Mouse (Mus musculus) kidney, embryonic 16.5 days (tissue): ENCODE results near the gene Fcrla. TPM values are rescaled to one million over a fixed set of nuclear protein-coding genes. Genes with fewer than 3 reads are reported as not detected.

Experiments used
- ATAC-seq: fragments of 200-750 bp; cut with Nextera tagmentation; 2 replicates; pipeline ENCODE4 v1.8.0; 2017; ENCODE audit warnings: moderate TSS enrichment; ENCODE audit not compliant: low FRiP score, low TSS enrichment
- H3K27ac ChIP-seq: fragments of 300-500 bp; sonication (generic); 2 replicates; pipeline ENCODE4 v1.5.1; 2014; ENCODE audit warnings: low read length
- H3K27me3 ChIP-seq: fragments of 300-500 bp; sonication (generic); 2 replicates; pipeline ENCODE4 v1.6.1; 2014; ENCODE audit warnings: low read length, control low read depth, mixed read lengths; ENCODE audit not compliant: insufficient read depth
- H3K36me3 ChIP-seq: fragments of 300-500 bp; sonication (generic); 2 replicates; pipeline ENCODE4 v1.6.1; 2014; ENCODE audit warnings: low read length, control low read depth, mixed read lengths; ENCODE audit not compliant: insufficient read depth
- H3K4me1 ChIP-seq: fragments of 300-500 bp; sonication (generic); 2 replicates; pipeline ENCODE4 v1.6.1; 2014; ENCODE audit warnings: low read length, control low read depth, mixed read lengths; ENCODE audit not compliant: insufficient read depth
- H3K4me2 ChIP-seq: fragments of 300-500 bp; sonication (generic); replicated peaks from 2 replicates; pipeline ENCODE4 v1.6.1; 2014; ENCODE audit warnings: low read depth, low read length
- H3K4me3 ChIP-seq: fragments of 300-500 bp; sonication (generic); 2 replicates; pipeline ENCODE4 v1.5.1; 2014; ENCODE audit warnings: mild to moderate bottlenecking, low read length
- H3K9ac ChIP-seq: fragments of 300-500 bp; sonication (generic); replicated peaks from 2 replicates; pipeline ENCODE4 v1.6.1; 2014; ENCODE audit warnings: low read length
- H3K9me3 ChIP-seq: fragments of 300-500 bp; sonication (generic); 2 replicates; pipeline ENCODE4 v1.6.1; 2016; ENCODE audit warnings: low read length, control low read depth
- WGBS: fragments of 180-500 bp; shearing (Covaris S2); extraction: QIAGEN DNeasy Blood & Tissue Kit; methylation state at CpG from one replicate; pipeline ENCODE4 v1.1.7; 2014; 5-methylcytosine and 5-hydroxymethylcytosine counted together
- polyA plus RNA-seq: library from polyadenylated mRNA; unstranded; fragments of >200 nt; fragmentation: Nextera tagmentation; extraction: Ambion mirVana; gene quantifications from 2 replicates; pipeline ENCODE4 v1.2.1, GENCODE M21; 2015

The Fcrla gene
- polyA plus RNA-seq, 1 experiment from 2014 or later: not detected

DNA sequence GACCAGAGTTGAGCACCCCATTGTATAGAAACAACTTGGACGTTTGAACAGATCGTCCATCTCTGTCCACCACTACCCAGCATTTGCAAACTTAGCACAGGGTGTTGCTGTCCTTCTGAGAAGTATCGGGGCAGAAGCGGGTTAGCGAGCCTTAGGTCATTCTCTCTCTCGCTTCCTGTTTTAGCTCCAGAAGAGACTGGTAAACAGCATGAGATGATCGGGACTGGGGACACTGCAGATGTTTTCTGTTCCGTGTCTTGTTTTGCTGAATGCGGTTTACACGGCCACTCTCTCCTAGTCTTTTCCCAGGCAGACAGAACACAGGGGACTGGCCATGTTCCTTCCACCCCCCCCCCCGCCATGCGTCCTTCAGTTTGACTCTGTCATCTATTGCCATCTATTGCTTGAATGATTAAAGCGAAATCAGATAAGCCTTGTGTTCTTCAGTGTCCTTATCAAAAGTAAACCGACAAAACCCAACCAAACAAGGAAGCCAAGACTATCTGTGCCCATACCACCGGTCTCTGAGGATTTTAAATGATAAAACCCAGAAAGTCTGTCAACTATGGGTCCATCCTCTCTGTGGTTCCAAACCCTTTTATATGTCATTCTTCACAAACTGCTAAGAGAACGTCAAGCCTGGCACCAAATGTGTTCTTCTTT is 28.8 kb downstream of the Fcrla start:
- no peaks in the 10 kb centered on the region for H3K36me3 ChIP-seq
- H3K27ac ChIP-seq: no peak overlapping the region
- WGBS: 73% methylated on average over 16 of the region's 16 CpGs
- no peak overlapping the region for H3K4me2 ChIP-seq
- peaks cover 16% of the 10 kb centered on the region; the same call in 1 of the 2 replicates for H3K27me3 ChIP-seq
- H3K4me1 ChIP-seq: 0 out of 2 replicates have a peak, but pooled peaks cover 2% of the 10 kb centered on the region
- H3K4me3 ChIP-seq: no peak overlapping the region
- no peak overlapping the region for H3K9ac ChIP-seq
- no peak for ATAC-seq
- H3K9me3 ChIP-seq: no peaks in the 10 kb centered on the region

DNA sequence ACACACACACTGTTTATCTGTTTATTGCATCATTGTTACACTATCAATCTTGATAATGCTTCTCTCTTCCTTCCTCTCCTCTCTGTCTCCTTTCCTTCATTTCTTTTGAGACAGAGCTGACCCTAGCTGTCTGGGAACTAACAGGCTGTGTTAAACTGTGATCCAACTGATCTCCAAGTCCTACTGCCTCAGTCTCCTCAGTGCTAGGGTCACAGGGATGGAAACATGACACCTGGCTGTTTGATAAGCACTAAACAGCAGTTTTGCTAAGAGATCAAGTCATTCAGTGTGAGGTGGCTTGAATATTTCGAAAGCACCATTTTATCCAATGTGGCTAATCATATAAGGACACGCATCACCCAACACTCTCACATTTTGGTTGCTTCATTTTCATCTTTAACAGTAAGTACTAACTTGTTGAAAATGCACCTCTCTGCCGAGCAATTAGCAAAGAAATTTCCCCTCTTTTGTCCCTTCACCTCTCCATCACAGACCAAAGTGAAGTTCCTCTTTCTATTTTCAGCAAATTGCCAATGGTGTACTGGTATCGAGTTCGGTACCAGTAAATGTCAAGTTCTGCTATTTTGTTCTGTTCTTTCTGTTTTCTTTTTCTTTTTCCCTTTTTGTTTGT is 30.6 kb downstream of the Fcrla start:
- no peak overlapping the region for H3K27ac ChIP-seq
- H3K9ac ChIP-seq: no peak overlapping the region
- no peak overlapping the region for H3K4me2 ChIP-seq
- H3K36me3 ChIP-seq: no peaks in the 10 kb centered on the region
- peaks cover 11% of the 10 kb centered on the region; the same call in 1 of the 2 replicates for H3K27me3 ChIP-seq
- peaks cover 5% of the 10 kb centered on the region; the same call in 1 of the 2 replicates for H3K4me1 ChIP-seq
- no peak overlapping the region for H3K4me3 ChIP-seq
- no peaks in the 10 kb centered on the region for H3K9me3 ChIP-seq
- ATAC-seq: no peak
- 82% methylated on average over 5 of the region's 5 CpGs for WGBS

DNA sequence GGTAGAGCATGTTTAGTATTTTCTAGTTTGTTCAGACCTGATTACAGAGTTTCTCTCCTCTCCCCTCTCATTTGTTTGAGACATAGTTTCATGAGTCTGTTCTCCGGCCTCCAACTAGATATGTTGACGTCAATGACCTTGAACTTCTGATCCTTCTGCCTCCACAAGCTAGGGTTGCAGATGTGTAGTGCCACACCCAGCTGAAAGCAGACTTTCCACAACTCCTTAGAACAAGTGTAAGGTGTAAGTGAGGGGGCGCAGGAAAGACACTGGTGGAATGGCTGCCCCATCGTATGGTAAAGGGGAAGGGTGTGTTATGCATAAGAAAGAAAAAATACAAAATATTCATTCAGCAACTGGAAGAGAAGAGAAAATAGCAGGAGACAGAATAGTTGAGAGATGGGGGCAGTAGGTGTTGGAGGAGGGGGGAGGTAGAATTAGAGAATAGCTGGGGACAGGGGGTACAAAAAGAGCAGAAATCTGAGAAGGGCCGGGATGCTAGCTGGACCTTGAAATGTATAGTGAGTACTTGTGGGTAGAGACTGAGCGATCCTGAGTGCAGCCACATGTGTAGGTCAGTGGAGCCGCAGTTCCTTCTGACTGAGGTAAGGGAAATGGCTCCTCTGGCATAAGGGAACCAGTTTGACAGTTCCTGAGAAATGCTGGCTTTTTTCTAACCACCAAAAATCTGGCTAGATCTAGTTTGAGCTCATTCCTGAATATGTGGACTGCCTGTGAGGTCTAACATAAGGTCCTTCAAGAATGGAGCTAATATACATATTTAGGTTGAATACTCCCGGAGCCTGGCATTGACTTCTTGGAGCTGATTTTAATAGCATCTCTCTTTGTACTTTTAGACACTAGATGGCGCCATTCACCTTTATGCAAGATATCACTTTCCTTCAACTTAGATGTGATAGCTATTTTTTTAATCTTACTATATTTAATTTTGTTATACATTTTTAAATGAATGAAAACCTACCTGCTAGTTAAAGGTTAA is 32.5 kb downstream of the Fcrla start:
- no peak overlapping the region for H3K4me2 ChIP-seq
- no peaks in the 10 kb centered on the region for H3K9me3 ChIP-seq
- no peak; the same call in 1 of the 2 replicates for ATAC-seq
- H3K36me3 ChIP-seq: no peaks in the 10 kb centered on the region
- no peak overlapping the region for H3K4me3 ChIP-seq
- H3K27ac ChIP-seq: no peak overlapping the region
- H3K9ac ChIP-seq: no peak overlapping the region
- H3K4me1 ChIP-seq: peaks cover 3% of the 10 kb centered on the region; the same call in 1 of the 2 replicates
- 60% methylated on average over 9 of the region's 9 CpGs for WGBS
- peaks cover 11% of the 10 kb centered on the region; the same call in 1 of the 2 replicates for H3K27me3 ChIP-seq

DNA sequence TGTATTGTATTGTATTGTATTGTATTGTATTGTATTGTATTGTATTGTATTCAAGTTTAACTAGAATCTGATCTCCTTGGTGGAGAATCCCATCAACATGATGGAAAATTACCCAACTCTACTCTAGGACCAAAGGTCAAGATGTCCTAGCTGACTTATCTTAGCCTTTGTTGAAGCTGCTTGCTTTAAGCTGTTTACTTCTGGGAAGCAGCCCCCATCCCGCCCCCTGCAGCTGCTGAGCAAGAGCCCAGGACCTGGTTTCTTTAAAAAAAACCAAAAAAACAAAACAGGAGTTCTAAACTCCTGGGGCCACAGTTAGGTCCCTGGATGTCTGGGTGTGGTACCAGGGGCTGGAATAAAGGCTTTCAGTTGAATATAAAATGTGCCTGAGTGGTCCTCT is 35.1 kb downstream of the Fcrla start:
- Histone ChIP-seq H3K9ac (no peak overlapping the region), H3K9me3 (no peaks in the 10 kb centered on the region), H3K27ac (no peak overlapping the region), H3K4me3 (no peak overlapping the region), H3K4me1 (peaks cover 3% of the 10 kb centered on the region; the same call in 1 of the 2 replicates), H3K36me3 (no peaks in the 10 kb centered on the region), H3K4me2 (no peak overlapping the region), H3K27me3 (peaks cover 2% of the 10 kb centered on the region; the same call in 1 of the 2 replicates)
- WGBS: 72% methylated on average over 1 of the region's 1 CpGs
- ATAC-seq: no peak

DNA sequence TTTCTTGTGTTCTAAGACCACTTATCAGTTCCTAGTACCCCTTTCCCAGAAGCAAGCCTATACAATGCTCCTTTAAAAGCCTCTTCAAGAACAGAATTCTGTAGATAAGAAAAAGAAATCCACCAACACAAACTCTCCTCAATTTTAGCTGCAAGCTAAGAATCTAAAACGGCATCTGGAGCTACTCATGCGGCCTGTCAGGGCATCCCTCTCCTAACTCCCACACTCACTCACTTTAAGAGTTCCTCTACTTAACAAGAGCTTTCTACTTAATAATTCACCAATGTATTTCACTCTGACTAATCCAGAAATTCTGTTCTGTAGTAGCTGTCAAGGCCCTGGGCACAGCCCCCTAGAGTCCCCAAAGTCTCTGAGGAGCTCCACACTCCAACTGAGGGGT is 35.7 kb downstream of the Fcrla start:
- Histone ChIP-seq H3K27me3 (no peaks in the 10 kb centered on the region), H3K4me3 (no peak overlapping the region), H3K36me3 (no peaks in the 10 kb centered on the region), H3K4me2 (no peak overlapping the region), H3K27ac (no peak overlapping the region), H3K4me1 (peaks cover 3% of the 10 kb centered on the region; the same call in 1 of the 2 replicates), H3K9ac (no peak overlapping the region), H3K9me3 (no peaks in the 10 kb centered on the region)
- 32% methylated on average over 2 of the region's 2 CpGs for WGBS
- ATAC-seq: 0 out of 2 replicates have a peak, but pooled peaks have one; percentile 19

DNA sequence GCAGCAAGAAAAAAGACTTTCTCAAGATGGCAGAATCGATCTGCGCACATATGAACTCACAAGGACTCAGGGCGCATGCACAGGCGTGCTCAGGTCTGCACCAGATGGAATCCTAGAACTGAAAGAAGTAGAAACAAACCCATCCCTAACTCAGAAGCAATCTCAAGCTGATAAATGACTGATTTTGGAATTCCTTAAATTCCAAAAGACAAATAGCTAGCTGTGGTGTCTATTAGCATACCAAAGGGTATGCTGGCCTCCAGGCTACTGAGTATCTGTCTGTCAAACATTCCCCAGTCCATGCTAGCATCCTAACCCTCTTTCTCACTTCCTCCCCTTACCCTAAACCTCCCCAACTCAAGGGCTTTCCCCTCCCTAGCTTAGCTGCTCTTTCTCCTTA is 38.1 kb downstream of the Fcrla start:
- H3K4me3 ChIP-seq: no peak overlapping the region
- peaks cover 8% of the 10 kb centered on the region; the same call in 1 of the 2 replicates for H3K4me1 ChIP-seq
- H3K9ac ChIP-seq: no peak overlapping the region
- no peak overlapping the region for H3K27ac ChIP-seq
- WGBS: 74% methylated on average over 4 of the region's 4 CpGs
- no peaks in the 10 kb centered on the region for H3K9me3 ChIP-seq
- no peak overlapping the region for H3K4me2 ChIP-seq
- H3K27me3 ChIP-seq: no peaks in the 10 kb centered on the region
- H3K36me3 ChIP-seq: no peaks in the 10 kb centered on the region
- no peak for ATAC-seq

DNA sequence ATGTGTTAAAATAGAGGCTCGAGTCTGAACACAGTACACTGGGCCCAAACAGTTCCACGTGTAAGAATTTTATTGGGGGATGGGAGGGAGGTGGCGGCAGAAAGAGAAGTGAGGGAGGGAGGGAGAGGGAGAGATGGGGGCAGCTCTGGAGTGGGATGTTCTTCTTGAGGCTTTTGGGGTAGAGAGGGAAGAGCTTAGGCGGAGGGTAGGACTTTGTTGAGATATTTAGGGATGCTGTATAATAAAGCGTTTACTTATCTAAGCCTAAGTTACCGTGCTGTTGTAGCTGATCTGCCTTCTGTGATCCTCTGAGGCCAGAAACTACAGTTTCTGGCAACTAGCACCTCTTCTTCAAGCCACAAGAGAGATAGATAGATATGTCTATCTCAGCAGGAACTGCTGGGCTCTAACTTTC is 41.3 kb downstream of the Fcrla start:
- Histone ChIP-seq H3K27ac (no peak overlapping the region), H3K36me3 (peaks cover 8% of the 10 kb centered on the region; the same call in 1 of the 2 replicates), H3K4me3 (no peak overlapping the region), H3K9ac (no peak overlapping the region), H3K4me2 (no peak overlapping the region), H3K27me3 (no peaks in the 10 kb centered on the region), H3K4me1 (peaks cover 8% of the 10 kb centered on the region; the same call in 1 of the 2 replicates), H3K9me3 (no peaks in the 10 kb centered on the region)
- 42% methylated on average over 6 of the region's 6 CpGs for WGBS
- no peak for ATAC-seq

DNA sequence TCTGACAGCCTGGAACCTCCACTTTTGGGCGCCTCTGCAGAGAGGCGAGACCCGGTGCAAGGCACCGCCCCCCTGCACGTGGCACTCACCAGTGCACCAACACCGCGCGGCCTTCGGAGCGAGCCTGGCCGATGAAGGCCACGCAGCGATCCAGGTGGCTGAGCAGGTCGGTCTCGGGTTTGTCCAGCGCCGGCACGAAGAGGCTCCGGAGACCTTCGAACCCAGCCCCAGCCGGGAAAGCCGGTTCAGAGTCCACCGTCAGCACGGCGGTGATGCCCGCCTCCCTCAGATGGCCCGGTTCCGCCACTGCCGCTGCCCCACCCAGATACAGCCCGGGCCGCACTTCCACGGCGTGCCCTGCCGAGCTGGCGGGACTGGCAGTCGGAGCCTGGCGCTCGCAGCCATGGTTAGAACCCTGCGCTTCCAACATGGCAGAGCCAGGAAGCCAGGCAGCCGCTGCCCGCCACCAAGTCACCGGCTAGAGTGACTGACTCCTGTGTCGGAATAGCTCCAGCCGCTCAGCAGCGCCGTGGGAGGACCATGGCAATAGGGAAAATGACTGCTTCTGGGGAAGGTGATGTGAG is 42.3 kb downstream of the Fcrla start, which contains the start of the genes Gm26620 and Dusp12:
TSS of gene Gm26620 (plus strand) at position 88 of the 584 bp plus-strand sequence.
TSS of gene Dusp12 (minus strand) at position 563 of the 584 bp plus-strand sequence.
- peak within 1 kb of the TSS; percentile 91 for H3K9ac ChIP-seq
- H3K4me2 ChIP-seq: peak within 1 kb of the TSS; percentile 94
- no peaks in the 10 kb centered on the region for H3K9me3 ChIP-seq
- H3K4me1 ChIP-seq: peaks cover 8% of the 10 kb centered on the region; the same call in 1 of the 2 replicates
- peaks cover 18% of the 10 kb centered on the region; the same call in 1 of the 2 replicates for H3K36me3 ChIP-seq
- no peaks in the 10 kb centered on the region for H3K27me3 ChIP-seq
- peak within 1 kb of the TSS; percentile 90 for H3K27ac ChIP-seq
- under 1% methylated on average over 46 of the region's 46 CpGs for WGBS
- peak within 1 kb of the TSS; percentile 87 for H3K4me3 ChIP-seq
- ATAC-seq: peak; percentile 96

DNA sequence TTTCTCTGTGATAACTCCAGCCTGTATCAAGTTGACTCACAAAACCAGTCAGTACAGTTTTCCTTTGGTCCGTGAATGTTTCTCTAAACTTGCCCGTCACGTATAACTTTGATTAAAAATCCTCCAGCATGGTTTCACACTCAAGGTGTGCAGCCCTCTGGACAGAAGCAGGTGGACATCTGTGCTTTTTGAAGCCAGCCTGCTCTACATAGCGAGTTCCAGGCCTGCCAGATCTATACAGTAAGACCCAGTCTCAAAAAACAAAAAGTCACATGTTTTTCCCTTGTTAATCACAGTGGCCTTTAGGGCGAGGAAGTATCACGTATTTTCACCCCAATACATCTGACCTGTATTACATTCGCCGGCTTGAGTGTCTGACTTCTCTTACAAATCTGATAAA is 43.0 kb downstream of the Fcrla start:
- H3K4me3 ChIP-seq: peak overlapping the region; percentile 87
- H3K27me3 ChIP-seq: no peaks in the 10 kb centered on the region
- H3K9ac ChIP-seq: peak overlapping the region; percentile 91
- no peaks in the 10 kb centered on the region for H3K9me3 ChIP-seq
- H3K36me3 ChIP-seq: peaks cover 21% of the 10 kb centered on the region
- 16% methylated on average over 8 of the region's 8 CpGs for WGBS
- H3K4me1 ChIP-seq: peaks cover 8% of the 10 kb centered on the region; the same call in 1 of the 2 replicates
- no peak for ATAC-seq
- peak overlapping the region; percentile 90 for H3K27ac ChIP-seq
- H3K4me2 ChIP-seq: peak overlapping the region; percentile 94
